Mouse (Mus musculus) kidney, postnatal 0 days (tissue): ENCODE data around the gene Abcc9. TPM values are rescaled to one million over a fixed set of nuclear protein-coding genes. Genes with fewer than 3 reads are reported as not detected.
A peak's percentile ranks its signal among the peaks of the same experiment; 100 is the strongest.

Experiments
- ATAC-seq: fragments of 200-750 bp; cut with Nextera tagmentation; replicated peaks from 2 replicates; pipeline ENCODE4 v1.8.0; 2017; ENCODE audit warnings: low read depth, moderate number of reproducible peaks, moderate TSS enrichment, moderate library complexity; ENCODE audit not compliant: low FRiP score
- DNase-seq: peaks from one replicate; pipeline ENCODE4 v3.0.0-alpha.2; 2016; ENCODE audit warnings: low spot score
- H3K27ac ChIP-seq: fragments of 300-500 bp; sonication (generic); 2 replicates; pipeline ENCODE4 v1.5.1; 2014; ENCODE audit warnings: mild to moderate bottlenecking
- H3K27me3 ChIP-seq: fragments of 300-500 bp; sonication (generic); 2 replicates; pipeline ENCODE4 v1.6.1; 2014; ENCODE audit warnings: low read length, mixed read lengths; ENCODE audit not compliant: insufficient read depth
- H3K36me3 ChIP-seq: fragments of 300-500 bp; sonication (generic); 2 replicates; pipeline ENCODE4 v1.6.1; 2014; ENCODE audit warnings: low read length, mixed read lengths; ENCODE audit not compliant: insufficient read depth
- H3K4me1 ChIP-seq: fragments of 300-500 bp; sonication (generic); replicated peaks from 2 replicates; pipeline ENCODE4 v1.6.1; 2014; ENCODE audit warnings: antibody characterized with exemption, low read length, mixed read lengths; ENCODE audit not compliant: insufficient read depth
- H3K4me2 ChIP-seq: fragments of 300-500 bp; sonication (generic); 2 replicates; pipeline ENCODE4 v1.6.1; 2014; ENCODE audit warnings: mild to moderate bottlenecking, low read length, moderate library complexity, mixed read lengths
- H3K4me3 ChIP-seq: fragments of 300-500 bp; sonication (generic); replicated peaks from 2 replicates; pipeline ENCODE4 v1.5.1; 2014; ENCODE audit warnings: low read depth, low read length
- H3K9ac ChIP-seq: fragments of 300-500 bp; sonication (generic); 2 replicates; pipeline ENCODE4 v1.6.1; 2014; ENCODE audit warnings: low read depth, low read length
- H3K9me3 ChIP-seq: fragments of 300-500 bp; sonication (generic); replicated peaks from 2 replicates; pipeline ENCODE4 v1.6.1; 2016; ENCODE audit warnings: low read length, inconsistent platforms, mixed read lengths
- CTCF ChIP-seq: IDR thresholded peaks from 2 replicates; pipeline ENCODE4 v1.5.1; 2016; ENCODE audit warnings: antibody characterized with exemption, low read depth, mild to moderate bottlenecking, moderate library complexity
- WGBS: fragments of 180-500 bp; shearing (Covaris S2); extraction: QIAGEN DNeasy Blood & Tissue Kit; methylation state at CpG from one replicate; pipeline ENCODE4 v1.1.7; 2014; 5-methylcytosine and 5-hydroxymethylcytosine counted together
- polyA plus RNA-seq: library from polyadenylated mRNA; unstranded; fragments of >200 nt; fragmentation: Nextera tagmentation; extraction: Ambion mirVana; gene quantifications from 2 replicates; pipeline ENCODE4 v1.2.1, GENCODE M21; 2015

Gene Abcc9
- polyA plus RNA-seq, 1 experiment from 2014 or later: 6.1 TPM

- peak overlapping the region; percentile 75; the same call in 1 of the 2 replicates for H3K27ac ChIP-seq
These were observed 129.2 kb downstream of the Abcc9 start for GRCm38 (mm10) chr6:142572876-142573275.

GRCm38 (mm10) chr6:142571629-142572360 lies 130.3 kb downstream of the Abcc9 start:
- 1% methylated on average over 21 of the region's 21 CpGs for WGBS
- peak overlapping the region; percentile 61 for H3K9ac ChIP-seq
- H3K4me1 ChIP-seq: no peaks in the 10 kb centered on the region
- no peaks in the 10 kb centered on the region for H3K9me3 ChIP-seq
- TF ChIP-seq CTCF: no peak
- no peak for DNase-seq
- H3K27ac ChIP-seq: peak overlapping the region; percentile 75
- H3K4me2 ChIP-seq: peak overlapping the region; percentile 84
- ATAC-seq: peak; percentile 8; the same call in 1 of the 2 replicates
- peak overlapping the region; percentile 43 for H3K4me3 ChIP-seq
- no peaks in the 10 kb centered on the region for H3K36me3 ChIP-seq
- 0 out of 2 replicates have a peak, but pooled peaks cover 4% of the 10 kb centered on the region for H3K27me3 ChIP-seq

More at GRCm38 (mm10) chr6:142572876-142573275, 129.2 kb downstream of the Abcc9 start:
- Histone ChIP-seq H3K4me2 (no peak overlapping the region), H3K9me3 (no peaks in the 10 kb centered on the region), H3K9ac (no peak overlapping the region), H3K4me1 (no peaks in the 10 kb centered on the region), H3K4me3 (no peak overlapping the region), H3K27me3 (0 out of 2 replicates have a peak, but pooled peaks cover 4% of the 10 kb centered on the region), H3K36me3 (no peaks in the 10 kb centered on the region)
- TF ChIP-seq CTCF: no peak
- DNase-seq (no peak), ATAC-seq (no peak)
- 47% methylated on average over 6 of the region's 6 CpGs for WGBS

- WGBS: 0% methylated on average over 34 of the region's 34 CpGs
These were observed 131.0 kb downstream of the Abcc9 start, which contains the start of gene Kcnj8 for GRCm38 (mm10) chr6:142571055-142571618. Gene Kcnj8 (minus strand): TSS chr6:142571614.

GRCm38 (mm10) chr6:142570046-142570770 lies 131.9 kb downstream of the Abcc9 start:
- TF ChIP-seq CTCF: no peak
- WGBS: 10% methylated on average over 30 of the region's 30 CpGs
- Histone ChIP-seq H3K27me3 (0 out of 2 replicates have a peak, but pooled peaks cover 4% of the 10 kb centered on the region), H3K4me2 (peak overlapping the region; percentile 84), H3K4me1 (no peaks in the 10 kb centered on the region), H3K36me3 (no peaks in the 10 kb centered on the region), H3K9me3 (no peaks in the 10 kb centered on the region), H3K27ac (peak overlapping the region; percentile 26; the same call in 1 of the 2 replicates), H3K4me3 (peak overlapping the region; percentile 43), H3K9ac (peak overlapping the region; percentile 43)
- DNase-seq (no peak), ATAC-seq (no peak)

More at GRCm38 (mm10) chr6:142571055-142571618, 131.0 kb downstream of the Abcc9 start, which contains the start of gene Kcnj8:
- Histone ChIP-seq H3K36me3 (no peaks in the 10 kb centered on the region), H3K4me2 (peak within 1 kb of the TSS; percentile 84), H3K4me1 (no peaks in the 10 kb centered on the region), H3K27me3 (0 out of 2 replicates have a peak, but pooled peaks cover 4% of the 10 kb centered on the region), H3K4me3 (peak within 1 kb of the TSS; percentile 43), H3K27ac (peak within 1 kb of the TSS; percentile 75), H3K9me3 (no peaks in the 10 kb centered on the region), H3K9ac (peak within 1 kb of the TSS; percentile 61)
- DNase-seq: peak; percentile 92
- no peak for TF ChIP-seq CTCF
- ATAC-seq: peak; percentile 91

GRCm38 (mm10) chr6:142568713-142569357 lies 133.3 kb downstream of the Abcc9 start:
- no peaks in the 10 kb centered on the region for H3K4me1 ChIP-seq
- DNase-seq: no peak

More at GRCm38 (mm10) chr6:142568713-142569357, 133.3 kb downstream of the Abcc9 start:
- Histone ChIP-seq H3K4me3 (no peak overlapping the region), H3K9ac (peak overlapping the region; percentile 13; the same call in 1 of the 2 replicates), H3K27me3 (0 out of 2 replicates have a peak, but pooled peaks cover 4% of the 10 kb centered on the region), H3K4me2 (peak overlapping the region; percentile 34), H3K9me3 (no peaks in the 10 kb centered on the region), H3K27ac (no peak overlapping the region), H3K36me3 (no peaks in the 10 kb centered on the region)
- 59% methylated on average over 7 of the region's 7 CpGs for WGBS
- TF ChIP-seq CTCF: no peak
- ATAC-seq: no peak
